Mouse (Mus musculus) embryonic facial prominence, embryonic 12.5 days (tissue): Measurements from ENCODE around the gene Snrnp40. TPM values are rescaled to one million over a fixed set of nuclear protein-coding genes. Genes with fewer than 3 reads are reported as not detected.

ENCODE experiments used
- ATAC-seq: fragments of 200-750 bp; cut with Nextera tagmentation; 2 replicates; pipeline ENCODE4 v1.8.0; 2017; ENCODE audit not compliant: insufficient number of reproducible peaks, insufficient read depth, low FRiP score, low TSS enrichment
- H3K27ac ChIP-seq: fragments of 300-500 bp; sonication (generic); 2 replicates; pipeline ENCODE4 v1.5.1; 2016; ENCODE audit warnings: mild to moderate bottlenecking
- H3K27me3 ChIP-seq: fragments of 300-500 bp; sonication (generic); 2 replicates; pipeline ENCODE4 v1.6.1; 2016; ENCODE audit warnings: mild to moderate bottlenecking, moderate library complexity
- H3K36me3 ChIP-seq: fragments of 300-500 bp; sonication (generic); 2 replicates; pipeline ENCODE4 v1.6.1; 2016; ENCODE audit warnings: mild to moderate bottlenecking
- H3K4me1 ChIP-seq: fragments of 300-500 bp; sonication (generic); 2 replicates; pipeline ENCODE4 v1.6.1; 2016
- H3K4me2 ChIP-seq: fragments of 300-500 bp; sonication (generic); replicated peaks from 2 replicates; pipeline ENCODE4 v1.6.1; 2016; ENCODE audit warnings: mild to moderate bottlenecking, moderate library complexity
- H3K4me3 ChIP-seq: fragments of 300-500 bp; sonication (generic); 2 replicates; pipeline ENCODE4 v1.5.1; 2016; ENCODE audit warnings: mild to moderate bottlenecking
- H3K9ac ChIP-seq: fragments of 300-500 bp; sonication (generic); 2 replicates; pipeline ENCODE4 v1.6.1; 2016; ENCODE audit warnings: mild to moderate bottlenecking, moderate library complexity
- H3K9me3 ChIP-seq: fragments of 300-500 bp; sonication (generic); 2 replicates; pipeline ENCODE4 v1.6.1; 2016; ENCODE audit warnings: mild to moderate bottlenecking, moderate library complexity
- WGBS: fragments of 180-500 bp; shearing (Covaris S2); methylation state at CpG from one replicate; pipeline ENCODE4 v1.1.7; 2016; 5-methylcytosine and 5-hydroxymethylcytosine counted together
- polyA plus RNA-seq: library from polyadenylated mRNA; unstranded; fragments of >200 nt; fragmentation: Nextera tagmentation; extraction: Ambion mirVana; gene quantifications from 2 replicates; pipeline ENCODE4 v1.2.1, GENCODE M21; 2016

Snrnp40 gene
- 188 and 193 TPM in 2 replicates for polyA plus RNA-seq

DNA sequence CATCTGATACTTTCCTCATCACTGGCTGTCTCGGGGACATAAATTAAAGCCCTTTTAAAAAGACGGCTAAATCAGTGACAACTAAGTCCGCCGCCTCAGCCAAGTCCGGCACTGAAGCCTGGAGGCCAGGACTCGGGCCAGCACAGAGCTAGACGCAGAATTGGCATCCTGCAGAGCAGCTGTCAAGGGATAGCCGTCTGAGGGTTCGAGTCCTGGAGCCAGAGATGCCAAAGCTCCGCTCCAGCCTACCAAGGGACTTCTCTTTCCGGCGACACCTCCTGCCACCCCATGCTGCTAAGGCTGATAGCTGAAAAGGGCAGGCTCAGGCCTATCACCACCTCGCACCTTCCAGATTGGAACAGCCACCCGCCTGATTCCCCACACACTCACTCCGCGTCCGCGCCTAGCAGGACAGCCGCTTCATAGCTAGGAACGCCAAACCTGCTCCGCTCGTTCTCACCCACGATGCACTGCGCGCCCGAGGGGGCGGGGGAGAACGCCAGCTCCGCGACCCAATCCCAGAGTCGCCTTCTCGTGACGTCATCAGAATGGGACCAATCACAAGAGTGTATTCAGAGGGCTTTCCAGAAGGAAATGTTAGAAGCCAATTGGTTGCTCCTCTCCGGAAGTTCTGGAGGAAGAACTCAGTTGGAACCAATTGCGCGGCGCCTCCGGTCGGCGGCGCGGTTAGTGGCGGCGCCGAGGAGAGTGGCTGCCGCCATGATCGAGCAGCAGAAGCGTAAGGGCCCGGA is at the start of gene Snrnp40, which contains the start of gene Zcchc17:
Snrnp40 (plus strand) TSS at position 647 of the 752 bp plus-strand sequence.
Zcchc17 (minus strand) TSS at position 458 of the 752 bp plus-strand sequence.
- Histone ChIP-seq H3K9ac (peak within 1 kb of the TSS; percentile 85), H3K4me2 (peak within 1 kb of the TSS; percentile 86), H3K9me3 (no peaks in the 10 kb centered on the region), H3K27me3 (no peaks in the 10 kb centered on the region), H3K4me1 (peaks cover 15% of the 10 kb centered on the region), H3K4me3 (peak within 1 kb of the TSS; percentile 89), H3K27ac (peak within 1 kb of the TSS; percentile 72), H3K36me3 (peaks cover 33% of the 10 kb centered on the region)
- WGBS: 2% methylated on average over 49 of the region's 49 CpGs
- peak; percentile 95 for ATAC-seq

DNA sequence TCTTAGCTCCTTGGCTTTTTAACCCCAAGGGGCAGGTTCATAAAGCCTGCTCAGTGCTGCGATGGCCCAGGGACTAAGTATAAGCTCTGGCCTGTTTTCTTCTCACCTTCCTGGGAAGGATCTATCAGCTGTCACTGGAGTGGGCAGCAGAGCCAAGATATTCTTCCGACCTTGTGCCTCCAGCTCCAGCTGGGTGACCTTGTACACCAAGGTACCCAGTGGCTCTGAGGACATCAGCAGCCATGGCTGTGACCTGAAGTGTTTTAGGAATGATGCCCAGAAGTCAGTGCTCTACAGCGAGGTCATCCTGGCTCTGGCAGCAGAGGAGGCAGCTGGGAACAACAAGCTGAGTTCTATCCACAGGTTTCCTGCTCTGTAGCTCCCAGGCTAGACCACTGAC is 47.4 kb upstream of the Snrnp40 start:
- no peak overlapping the region for H3K27ac ChIP-seq
- no peak overlapping the region for H3K9ac ChIP-seq
- H3K4me1 ChIP-seq: peaks cover 10% of the 10 kb centered on the region
- no peak overlapping the region for H3K4me3 ChIP-seq
- H3K27me3 ChIP-seq: peaks cover 30% of the 10 kb centered on the region
- WGBS: 88% methylated on average over 3 of the region's 3 CpGs
- H3K9me3 ChIP-seq: no peaks in the 10 kb centered on the region
- H3K4me2 ChIP-seq: no peak overlapping the region
- ATAC-seq: no peak
- H3K36me3 ChIP-seq: peaks cover 20% of the 10 kb centered on the region

DNA sequence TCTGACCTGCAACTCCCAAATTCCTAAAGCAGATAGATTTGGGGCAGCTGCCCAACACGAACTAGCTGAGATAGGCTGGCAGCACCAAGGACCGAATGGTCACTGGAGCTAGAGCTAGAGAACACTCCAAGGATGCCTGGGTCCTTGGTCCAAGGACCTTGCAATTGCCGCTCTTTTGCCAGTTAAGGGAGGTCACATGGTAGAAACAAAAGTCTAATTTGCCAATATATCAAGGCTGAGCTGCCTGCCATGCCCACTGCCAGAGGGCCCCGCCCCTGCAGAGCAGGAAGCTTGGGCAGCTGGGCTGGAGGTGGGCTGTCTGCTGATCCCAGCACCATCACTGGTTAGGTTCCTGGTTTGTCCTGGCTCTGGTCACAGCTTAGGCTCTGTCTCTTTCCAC is 46.4 kb upstream of the Snrnp40 start:
- Histone ChIP-seq H3K27ac (no peak overlapping the region), H3K4me3 (no peak overlapping the region), H3K9me3 (no peaks in the 10 kb centered on the region), H3K27me3 (peaks cover 20% of the 10 kb centered on the region), H3K4me2 (no peak overlapping the region), H3K4me1 (peaks cover 5% of the 10 kb centered on the region; the same call in 1 of the 2 replicates), H3K36me3 (peaks cover 30% of the 10 kb centered on the region), H3K9ac (no peak overlapping the region)
- no peak for ATAC-seq
- WGBS: 90% methylated on average over 4 of the region's 4 CpGs

DNA sequence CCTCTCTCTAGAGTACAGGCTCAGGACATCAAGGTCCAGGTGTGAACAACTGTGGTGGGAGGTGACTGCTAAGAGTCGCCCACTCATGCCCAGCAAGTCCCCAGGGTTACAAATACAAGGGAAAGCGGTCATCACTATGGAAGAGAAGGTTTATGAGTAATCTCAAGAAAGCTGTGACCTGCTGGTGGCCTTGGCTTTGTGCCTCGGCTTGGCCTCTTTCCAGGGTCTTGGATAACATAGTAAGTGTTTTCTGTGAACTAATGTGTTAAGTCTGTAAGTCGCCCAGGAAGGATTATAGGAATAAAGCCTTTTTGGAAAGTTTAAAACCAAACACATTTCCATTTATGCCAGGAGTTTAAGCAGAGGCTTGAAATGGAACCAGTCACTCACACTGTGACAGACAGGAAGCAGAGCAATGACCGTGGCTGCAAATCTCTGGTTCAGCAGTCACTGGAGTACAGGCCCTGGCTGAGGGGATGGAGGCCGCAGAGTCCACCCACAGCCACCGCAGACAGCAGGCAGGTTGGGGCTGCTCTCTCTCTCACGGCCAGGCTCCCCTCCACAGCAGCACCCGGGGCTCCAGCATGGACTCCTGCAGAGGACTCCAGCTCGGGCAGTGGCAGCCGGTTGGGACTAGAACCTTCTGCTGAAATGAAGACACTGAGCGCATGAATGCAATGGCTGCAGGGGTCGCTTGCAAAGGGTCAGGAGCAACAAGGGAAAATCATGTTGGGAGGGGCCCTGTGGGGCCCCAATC is 44.0 kb upstream of the Snrnp40 start:
- Histone ChIP-seq H3K9ac (no peak overlapping the region), H3K4me2 (no peak overlapping the region), H3K27me3 (no peaks in the 10 kb centered on the region), H3K36me3 (peaks cover 37% of the 10 kb centered on the region), H3K9me3 (no peaks in the 10 kb centered on the region), H3K4me1 (no peaks in the 10 kb centered on the region), H3K27ac (no peak overlapping the region), H3K4me3 (no peak overlapping the region)
- WGBS: 79% methylated on average over 13 of the region's 13 CpGs
- ATAC-seq: no peak

DNA sequence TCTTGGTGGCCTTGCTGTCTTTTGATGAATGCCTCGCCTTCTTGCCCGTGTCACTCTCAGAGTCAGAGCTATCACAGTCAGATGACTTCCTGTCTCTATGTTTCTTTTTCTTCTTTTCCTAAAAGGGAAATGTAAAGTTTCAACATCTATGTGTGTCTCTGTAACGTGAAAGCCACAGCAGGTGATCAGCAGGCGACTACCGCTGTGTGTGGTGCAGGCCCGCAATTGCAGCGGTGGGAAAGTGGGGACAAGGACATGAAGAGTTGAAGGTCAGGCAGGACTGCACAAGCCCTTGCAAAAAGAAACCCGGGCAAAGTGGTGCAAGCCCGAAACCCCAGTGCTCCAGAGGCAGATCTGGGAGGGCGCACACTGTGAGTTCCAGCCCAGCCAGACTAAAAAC is 43.2 kb upstream of the Snrnp40 start:
- Histone ChIP-seq H3K27me3 (no peaks in the 10 kb centered on the region), H3K9me3 (no peaks in the 10 kb centered on the region), H3K36me3 (peaks cover 39% of the 10 kb centered on the region), H3K9ac (no peak overlapping the region), H3K4me2 (no peak overlapping the region), H3K4me3 (no peak overlapping the region), H3K27ac (no peak overlapping the region), H3K4me1 (no peaks in the 10 kb centered on the region)
- ATAC-seq: no peak
- WGBS: 83% methylated on average over 10 of the region's 10 CpGs

DNA sequence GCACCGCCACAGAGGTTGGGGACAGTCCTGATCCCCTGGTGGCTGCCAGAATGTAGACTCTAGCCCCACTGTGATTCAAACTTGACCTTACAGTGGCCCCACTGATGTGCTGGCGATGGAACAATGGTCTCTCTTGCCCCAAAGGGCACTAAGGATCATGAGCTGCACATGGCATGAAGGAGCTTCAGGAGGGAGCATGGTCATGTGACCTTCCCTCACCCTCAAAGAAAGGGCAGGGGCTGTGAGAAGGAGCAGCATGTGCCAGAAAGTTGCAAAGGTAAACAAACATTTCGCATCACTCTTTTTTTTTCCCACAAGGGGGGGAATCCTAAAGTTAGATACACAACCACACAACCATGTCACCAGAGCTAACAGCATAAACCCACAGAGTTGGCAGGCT is 41.8 kb upstream of the Snrnp40 start:
- Histone ChIP-seq H3K4me3 (no peak overlapping the region), H3K27me3 (no peaks in the 10 kb centered on the region), H3K9ac (no peak overlapping the region), H3K4me1 (no peaks in the 10 kb centered on the region), H3K36me3 (peaks cover 51% of the 10 kb centered on the region), H3K9me3 (no peaks in the 10 kb centered on the region), H3K27ac (no peak overlapping the region), H3K4me2 (no peak overlapping the region)
- ATAC-seq: no peak
- 65% methylated on average over 3 of the region's 3 CpGs for WGBS

DNA sequence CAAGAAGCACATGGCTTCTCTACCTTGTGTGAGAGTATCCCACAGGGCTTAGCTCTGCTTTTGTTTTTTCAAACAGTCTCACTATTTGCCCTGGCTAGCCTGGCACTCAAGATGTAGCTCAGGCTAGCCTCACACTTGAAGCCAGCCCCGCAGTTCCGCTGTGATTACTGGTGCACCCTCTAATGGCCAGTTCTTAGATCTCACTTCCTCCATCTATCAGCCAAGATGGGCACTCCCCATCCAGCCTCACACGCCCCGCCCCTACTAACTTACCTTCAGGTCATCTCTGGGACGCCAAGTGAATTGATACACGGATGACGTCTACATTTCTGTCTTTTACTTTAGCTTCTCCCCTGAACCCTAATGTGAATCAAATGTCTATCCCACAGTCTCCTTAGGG is 40.4 kb upstream of the Snrnp40 start:
- Histone ChIP-seq H3K4me1 (no peaks in the 10 kb centered on the region), H3K27me3 (no peaks in the 10 kb centered on the region), H3K4me3 (no peak overlapping the region), H3K27ac (no peak overlapping the region), H3K4me2 (no peak overlapping the region), H3K36me3 (peaks cover 53% of the 10 kb centered on the region), H3K9me3 (no peaks in the 10 kb centered on the region), H3K9ac (no peak overlapping the region)
- WGBS: 79% methylated on average over 7 of the region's 7 CpGs
- no peak for ATAC-seq

DNA sequence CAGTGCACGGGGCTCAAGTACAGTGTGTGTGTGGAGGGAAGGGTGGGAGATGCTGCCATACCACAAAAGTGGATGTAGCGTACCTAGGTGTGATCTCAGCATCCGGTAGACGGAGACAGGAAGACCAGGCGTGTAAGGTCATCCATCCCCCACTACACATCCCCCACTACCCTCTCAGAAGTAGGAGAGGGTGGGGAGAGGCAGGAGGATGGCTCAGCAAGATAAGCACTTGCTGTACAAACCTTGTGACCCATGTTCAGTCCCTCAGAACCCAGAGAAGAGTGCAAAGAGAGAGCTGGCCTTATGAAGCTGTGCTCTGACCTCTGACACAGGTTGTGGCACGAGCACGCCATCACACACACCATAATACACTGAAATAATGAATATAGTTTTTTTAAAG is 38.3 kb upstream of the Snrnp40 start:
- no peak overlapping the region for H3K27ac ChIP-seq
- no peak overlapping the region for H3K9ac ChIP-seq
- H3K9me3 ChIP-seq: no peaks in the 10 kb centered on the region
- no peaks in the 10 kb centered on the region for H3K4me1 ChIP-seq
- no peak overlapping the region for H3K4me3 ChIP-seq
- ATAC-seq: no peak
- H3K4me2 ChIP-seq: no peak overlapping the region
- 89% methylated on average over 7 of the region's 7 CpGs for WGBS
- peaks cover 55% of the 10 kb centered on the region for H3K36me3 ChIP-seq
- no peaks in the 10 kb centered on the region for H3K27me3 ChIP-seq

DNA sequence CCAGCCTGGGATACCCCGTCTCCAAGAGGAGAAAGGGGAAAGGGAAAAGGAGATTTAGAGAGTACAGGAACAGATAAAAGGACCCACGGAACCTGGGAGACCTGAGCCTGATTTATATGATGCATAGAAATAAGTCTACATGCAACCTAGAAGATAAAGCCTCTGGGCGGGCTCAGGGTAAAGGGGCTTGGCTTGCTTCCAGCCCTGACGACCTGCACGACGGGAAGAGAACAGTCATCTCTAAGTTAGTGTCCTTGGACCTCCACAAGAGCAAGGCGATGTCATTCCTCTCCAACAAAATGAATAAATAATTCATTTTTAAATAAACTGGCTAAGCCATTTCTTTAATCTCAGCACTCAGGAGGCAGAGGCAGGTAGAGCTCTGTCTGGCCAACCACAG is 37.4 kb upstream of the Snrnp40 start:
- Histone ChIP-seq H3K27me3 (no peaks in the 10 kb centered on the region), H3K4me3 (no peak overlapping the region), H3K4me2 (no peak overlapping the region), H3K9me3 (no peaks in the 10 kb centered on the region), H3K9ac (no peak overlapping the region), H3K4me1 (no peaks in the 10 kb centered on the region), H3K27ac (no peak overlapping the region), H3K36me3 (peaks cover 57% of the 10 kb centered on the region)
- WGBS: 86% methylated on average over 7 of the region's 7 CpGs
- no peak for ATAC-seq

DNA sequence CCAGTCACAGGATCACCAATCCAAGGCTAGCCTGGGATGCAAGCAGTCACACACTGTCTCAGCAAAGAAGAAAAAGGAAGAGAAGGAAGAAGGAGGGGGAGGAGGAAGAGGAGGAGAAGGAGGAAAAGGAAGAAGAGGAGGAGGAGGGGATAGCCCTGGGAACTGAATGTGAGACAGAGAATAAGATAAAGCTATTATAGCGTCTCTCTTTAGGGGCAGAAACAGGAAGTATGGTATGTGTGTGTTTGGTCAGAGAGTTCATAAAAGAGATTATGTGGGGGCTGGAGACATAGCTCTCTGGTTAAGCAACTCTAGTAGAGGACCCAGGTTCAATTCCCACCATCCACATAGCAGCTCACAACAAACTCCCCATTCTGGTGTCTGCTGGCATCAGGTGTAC is 36.8 kb upstream of the Snrnp40 start:
- Histone ChIP-seq H3K9ac (no peak overlapping the region), H3K9me3 (no peaks in the 10 kb centered on the region), H3K4me3 (no peak overlapping the region), H3K4me1 (no peaks in the 10 kb centered on the region), H3K36me3 (peaks cover 57% of the 10 kb centered on the region), H3K27ac (no peak overlapping the region), H3K27me3 (no peaks in the 10 kb centered on the region), H3K4me2 (no peak overlapping the region)
- WGBS: 75% methylated on average over 1 of the region's 1 CpGs
- ATAC-seq: no peak

DNA sequence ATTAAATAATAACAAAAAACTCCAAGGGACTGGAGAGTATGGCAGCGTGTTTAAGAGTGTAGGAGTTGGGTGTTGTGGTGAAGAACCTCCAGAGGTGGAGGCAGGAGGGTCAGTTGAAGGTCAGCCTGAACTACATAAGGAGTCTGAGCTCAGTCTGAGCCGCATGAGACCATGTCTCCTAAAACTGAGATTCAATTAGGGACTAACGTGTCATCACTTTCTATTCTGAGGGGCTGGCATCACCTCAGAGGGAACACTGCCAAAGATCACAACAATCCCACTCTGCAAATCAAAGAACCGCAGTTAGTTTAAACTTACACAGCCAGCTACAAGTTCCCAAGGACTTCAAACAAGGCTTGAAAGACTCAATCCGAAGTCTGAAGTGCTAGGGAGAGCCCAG is 36.3 kb upstream of the Snrnp40 start:
- H3K27ac ChIP-seq: no peak overlapping the region
- no peaks in the 10 kb centered on the region for H3K4me1 ChIP-seq
- no peak overlapping the region for H3K9ac ChIP-seq
- 82% methylated on average over 5 of the region's 5 CpGs for WGBS
- ATAC-seq: no peak
- no peak overlapping the region for H3K4me2 ChIP-seq
- H3K36me3 ChIP-seq: peaks cover 56% of the 10 kb centered on the region
- H3K27me3 ChIP-seq: no peaks in the 10 kb centered on the region
- H3K9me3 ChIP-seq: no peaks in the 10 kb centered on the region
- no peak overlapping the region for H3K4me3 ChIP-seq

DNA sequence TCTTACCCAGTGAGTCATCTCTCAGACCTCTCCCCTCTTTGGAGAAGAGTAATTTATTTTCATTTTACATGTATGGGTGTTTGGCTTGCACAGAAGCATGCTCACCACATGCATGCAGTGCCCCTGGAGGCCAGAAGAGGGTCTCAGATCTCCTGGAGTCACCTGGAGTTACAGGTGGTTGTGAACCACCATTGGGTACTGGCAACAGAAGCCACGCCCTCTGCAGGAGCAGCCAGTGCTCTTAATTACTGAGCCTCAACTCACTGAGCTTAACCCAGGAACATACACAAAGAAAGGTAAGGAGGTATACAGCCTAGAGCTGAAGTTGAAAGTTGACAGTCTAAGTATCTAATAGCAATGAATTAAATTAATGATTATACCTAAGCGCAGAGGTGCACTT is 34.5 kb upstream of the Snrnp40 start:
- Histone ChIP-seq H3K27me3 (no peaks in the 10 kb centered on the region), H3K4me1 (no peaks in the 10 kb centered on the region), H3K4me3 (no peak overlapping the region), H3K4me2 (no peak overlapping the region), H3K9me3 (no peaks in the 10 kb centered on the region), H3K9ac (no peak overlapping the region), H3K27ac (no peak overlapping the region), H3K36me3 (peaks cover 58% of the 10 kb centered on the region)
- WGBS: 92% methylated on average over 2 of the region's 2 CpGs
- ATAC-seq: no peak
